Mouse (Mus musculus) kidney, adult 2 months (tissue): ENCODE data around the gene Bach2. TPM values are rescaled to one million over a fixed set of nuclear protein-coding genes. Genes with fewer than 3 reads are reported as not detected.

Experiments
- DNase-seq: peaks from one replicate; pipeline ENCODE4 v3.0.0; 2021
- H3K27ac ChIP-seq: fragments of 200-500 bp; 2 replicates; pipeline ENCODE4 v1.5.1; 2012; ENCODE audit warnings: low read depth, low read length, control low read depth, inconsistent platforms; ENCODE audit not compliant: insufficient read depth
- H3K27me3 ChIP-seq: fragments of 200-500 bp; replicated peaks from 2 replicates; pipeline ENCODE4 v1.6.1; 2012; ENCODE audit warnings: mild to moderate bottlenecking, moderate library complexity, low read length, inconsistent platforms; ENCODE audit not compliant: control insufficient read depth, insufficient read depth
- H3K36me3 ChIP-seq: fragments of 200-500 bp; 2 replicates; pipeline ENCODE4 v1.6.1; 2012; ENCODE audit warnings: mild to moderate bottlenecking, moderate library complexity, low read length, inconsistent platforms; ENCODE audit not compliant: control insufficient read depth, insufficient read depth
- H3K4me1 ChIP-seq: fragments of 200-500 bp; 2 replicates; pipeline ENCODE4 v1.6.1; 2011; ENCODE audit warnings: low read length; ENCODE audit not compliant: control insufficient read depth, insufficient read depth
- H3K4me3 ChIP-seq: fragments of 200-500 bp; 2 replicates; pipeline ENCODE4 v1.5.1; 2011; ENCODE audit warnings: mild to moderate bottlenecking, low read depth, low read length, control low read depth; ENCODE audit not compliant: insufficient read depth
- CTCF ChIP-seq: fragments of 200-500 bp; conservative IDR thresholded peaks from 2 replicates; pipeline ENCODE4 v1.5.1; 2011; ENCODE audit warnings: low read depth, mild to moderate bottlenecking, control low read depth, low read length, moderate library complexity, mixed read lengths; ENCODE audit not compliant: insufficient read depth, insufficient read length
- POLR2A ChIP-seq: fragments of 200-500 bp; IDR thresholded peaks from one replicate; pipeline ENCODE4 v1.6.1; 2011; ENCODE audit warnings: low read depth, low read length, control low read depth
- WGBS: fragments of 180-500 bp; shearing (Covaris S2); methylation state at CpG from one replicate; pipeline ENCODE4 v1.1.7; 2018; 5-methylcytosine and 5-hydroxymethylcytosine counted together
- polyA plus RNA-seq: library from polyadenylated mRNA; depleted of rRNA; stranded (reverse); fragments of >200 nt; gene quantifications from 2 replicates; pipeline ENCODE4 v1.2.3, GENCODE M21; 2012

Gene Bach2
- polyA plus RNA-seq, 1 experiment = 2.5 TPM

- DNase-seq = no peak
- no peaks in the 10 kb centered on the region for H3K36me3 ChIP-seq
- no peaks in the 10 kb centered on the region for H3K4me1 ChIP-seq
- no peak overlapping the region for H3K4me3 ChIP-seq
- H3K27ac ChIP-seq = no peak overlapping the region
- peak; percentile 25; the same call in 1 of the 2 replicates for TF ChIP-seq CTCF
- no peak for TF ChIP-seq POLR2A
- 64% methylated on average over 8 of the region's 8 CpGs for whole genome bisulfite sequencing
- H3K27me3 ChIP-seq = no peaks in the 10 kb centered on the region
Observed at GRCm38 (mm10) chr4:32560724-32561554, 322.3 kb downstream of the Bach2 start.

GRCm38 (mm10) chr4:32561555-32562095, 323.0 kb downstream of the Bach2 start:
- Histone ChIP-seq H3K27me3 (no peaks in the 10 kb centered on the region), H3K27ac (no peak overlapping the region), H3K4me3 (no peak overlapping the region), H3K4me1 (no peaks in the 10 kb centered on the region), H3K36me3 (no peaks in the 10 kb centered on the region)
- TF ChIP-seq POLR2A (no peak), CTCF (peak; percentile 53)
- WGBS = 47% methylated on average over 12 of the region's 12 CpGs
- peak; percentile 61 for DNase-seq

- H3K4me1 ChIP-seq = no peaks in the 10 kb centered on the region
- H3K4me3 ChIP-seq = no peak overlapping the region
- H3K27ac ChIP-seq = no peak overlapping the region
- TF ChIP-seq POLR2A (no peak), CTCF (no peak)
- H3K27me3 ChIP-seq = no peaks in the 10 kb centered on the region
- DNase-seq = no peak
- H3K36me3 ChIP-seq = no peaks in the 10 kb centered on the region
- 96% methylated on average over 35 of the region's 35 CpGs for WGBS
Observed at GRCm38 (mm10) chr4:32562319-32563115, 323.9 kb downstream of the Bach2 start.

- Histone ChIP-seq H3K4me3 (no peak overlapping the region), H3K27ac (no peak overlapping the region), H3K4me1 (no peaks in the 10 kb centered on the region), H3K36me3 (no peaks in the 10 kb centered on the region), H3K27me3 (no peaks in the 10 kb centered on the region)
- TF ChIP-seq CTCF = no peak
- TF ChIP-seq POLR2A = no peak
- 88% methylated on average over 7 of the region's 7 CpGs for WGBS
- no peak for DNase-seq
Observed at GRCm38 (mm10) chr4:32564416-32564815, 325.8 kb downstream of the Bach2 start.

- TF ChIP-seq CTCF (no peak), POLR2A (no peak)
- no peak overlapping the region for H3K4me3 ChIP-seq
- H3K27ac ChIP-seq = no peak overlapping the region
Observed at GRCm38 (mm10) chr4:32564918-32565317, 326.3 kb downstream of the Bach2 start.

GRCm38 (mm10) chr4:32569054-32569453, 330.4 kb downstream of the Bach2 start:
- 93% methylated on average over 4 of the region's 4 CpGs for WGBS
- Histone ChIP-seq H3K4me1 (no peaks in the 10 kb centered on the region), H3K4me3 (no peak overlapping the region), H3K27ac (no peak overlapping the region), H3K27me3 (no peaks in the 10 kb centered on the region), H3K36me3 (no peaks in the 10 kb centered on the region)
- DNase-seq = no peak
- TF ChIP-seq POLR2A (no peak), CTCF (no peak)

More at GRCm38 (mm10) chr4:32564918-32565317, 326.3 kb downstream of the Bach2 start:
- no peak for DNase-seq
- Histone ChIP-seq H3K4me1 (no peaks in the 10 kb centered on the region), H3K36me3 (no peaks in the 10 kb centered on the region), H3K27me3 (no peaks in the 10 kb centered on the region)
- 78% methylated on average over 8 of the region's 8 CpGs for WGBS
